Mouse (Mus musculus): ENCODE results near the gene Cisd2.

The Cisd2 gene

GRCm38 (mm10) chr3:135411824-135412223 is 11.9 kb downstream of the Cisd2 start:
- CTCF ChIA-PET: no interaction called here

- CTCF ChIA-PET: no interaction called here
Measured at GRCm38 (mm10) chr3:135411056-135411455, 12.7 kb downstream of the Cisd2 start.

DNA sequence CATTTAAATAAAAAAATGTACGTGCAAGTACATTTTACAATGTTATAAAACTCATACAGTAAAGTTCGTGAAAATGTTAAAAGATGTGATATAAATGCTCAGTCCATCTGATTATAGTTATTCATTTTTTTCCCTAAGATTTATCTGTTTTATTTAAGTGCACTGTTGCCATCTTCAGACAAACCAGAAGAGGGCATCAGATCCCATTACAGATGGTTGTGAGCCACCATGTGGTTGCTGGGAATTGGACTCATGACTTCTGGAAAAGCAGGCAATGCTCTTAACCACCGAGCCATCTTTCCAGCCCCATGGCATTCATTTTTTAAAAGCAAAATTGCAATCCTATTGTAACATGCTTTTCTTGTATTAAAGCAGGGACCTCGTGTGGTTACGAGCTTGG is 14.5 kb downstream of the Cisd2 start:
- CTCF ChIA-PET: interaction anchor here (1.0 to 1.1 kb wide), 2 partner anchors 11 to 96 kb away, joined by 4 to 12 read pairs; no protein-coding TSS in a partner anchor

DNA sequence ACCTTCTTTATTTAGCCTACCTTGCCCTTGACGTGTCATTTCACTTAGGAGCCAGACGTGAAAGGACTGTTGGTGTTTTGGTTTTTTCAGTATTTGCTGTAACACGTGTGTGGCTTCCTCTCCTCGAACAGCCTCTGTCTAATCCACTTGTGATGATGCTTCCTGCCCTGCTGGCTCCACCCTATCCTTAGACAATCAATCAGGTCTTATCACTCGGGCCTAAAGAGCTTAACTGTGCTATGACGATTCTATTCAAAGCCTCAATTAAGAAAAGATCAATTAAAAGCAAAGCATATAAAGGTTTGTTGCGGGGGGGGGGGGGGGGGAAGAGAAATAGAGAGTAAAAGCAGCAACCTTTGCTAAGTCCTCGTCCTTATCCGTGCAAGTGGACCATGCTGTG is 16.4 kb downstream of the Cisd2 start:
- CTCF ChIA-PET: no interaction called here

DNA sequence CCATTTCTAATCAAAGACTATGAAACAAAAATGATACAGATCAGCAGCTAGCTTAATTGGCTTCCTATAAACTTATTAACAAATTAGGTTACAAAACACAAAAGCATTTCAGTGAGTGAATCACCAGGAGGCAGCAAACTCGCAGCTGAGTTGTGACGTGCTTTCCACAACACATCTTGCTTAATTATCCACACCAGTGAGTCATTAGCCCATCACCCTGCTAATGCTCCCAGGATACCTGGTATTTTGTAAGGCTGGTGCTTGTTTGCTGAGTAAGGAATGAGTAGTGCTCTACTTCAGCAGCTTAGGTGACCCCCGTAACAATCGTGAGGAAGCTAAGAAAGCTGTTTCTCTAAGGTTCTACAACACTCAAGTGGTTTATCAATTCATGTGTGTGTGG is 19.1 kb downstream of the Cisd2 start:
- CTCF ChIA-PET: no interaction called here

DNA sequence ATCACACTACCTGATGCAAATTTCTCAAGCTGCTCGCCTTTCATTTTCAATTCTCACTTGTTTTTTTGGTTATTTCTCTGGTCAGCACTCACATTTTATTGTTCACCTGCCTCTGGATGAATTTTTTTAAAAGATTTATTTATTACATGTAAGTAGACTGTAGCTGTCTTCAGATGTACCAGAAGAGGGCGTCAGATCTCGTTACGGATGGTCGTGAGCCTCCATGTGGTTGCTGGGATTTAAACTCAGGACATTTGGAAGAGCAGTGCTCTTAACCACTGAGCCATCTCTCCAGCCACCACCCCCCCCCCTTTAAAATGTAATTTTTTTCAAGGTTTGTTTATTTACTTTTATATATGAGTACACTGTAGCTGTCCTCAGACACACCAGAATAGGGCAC is 19.9 kb downstream of the Cisd2 start:
- CTCF ChIA-PET: no interaction called here

GRCm38 (mm10) chr3:135403211-135403610 is 20.5 kb downstream of the Cisd2 start:
- CTCF ChIA-PET: interaction anchor here (0.6 kb wide), 1 partner anchor 213 kb away, joined by 12 read pairs; no protein-coding TSS in a partner anchor

DNA sequence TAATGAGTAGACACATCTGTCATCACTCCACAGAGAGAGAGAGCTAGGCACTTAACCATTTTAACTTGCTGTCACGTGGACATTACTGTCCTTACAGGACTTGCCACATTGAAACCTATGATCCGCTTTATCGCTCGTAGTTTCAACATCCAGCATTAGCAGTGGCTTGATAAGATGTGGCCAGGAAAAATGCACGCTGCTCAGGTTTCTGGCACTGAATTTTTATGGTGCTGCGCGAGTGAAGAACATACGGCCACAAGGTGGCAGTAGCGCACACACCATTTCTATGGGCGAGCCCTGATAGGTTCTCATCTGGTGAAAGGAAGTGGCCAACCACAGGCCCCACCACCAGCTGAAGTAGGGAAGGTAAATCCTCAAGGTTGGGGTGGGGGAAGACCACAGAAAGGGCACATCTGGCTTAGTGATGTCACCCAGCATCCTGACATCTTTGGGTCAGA is 21.5 kb downstream of the Cisd2 start:
- CTCF ChIA-PET: interaction anchor here (0.5 to 1.0 kb wide), 3 partner anchors 30 to 123 kb away, joined by 3 to 5 read pairs (median 3); no protein-coding TSS in a partner anchor

DNA sequence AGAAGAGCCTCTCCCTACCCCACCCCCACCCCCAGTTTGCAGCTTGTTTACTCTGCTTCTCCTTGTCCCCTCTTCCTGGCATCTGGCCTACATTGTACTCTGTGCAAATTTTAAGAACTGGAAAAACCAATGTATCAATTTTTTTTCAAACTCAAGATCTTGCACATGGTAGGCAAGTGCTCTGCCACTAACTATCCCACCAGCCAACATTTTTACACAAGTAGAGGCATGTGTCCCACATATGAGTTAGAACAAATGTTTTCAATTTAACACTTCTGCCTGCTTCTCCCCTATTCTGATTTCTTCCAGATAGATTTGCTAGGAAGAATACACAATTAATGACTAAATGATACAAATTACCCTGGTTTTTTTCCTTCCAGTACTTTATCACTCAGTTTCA is 26.6 kb downstream of the Cisd2 start:
- CTCF ChIA-PET: interaction anchor here (0.6 to 0.8 kb wide), 2 partner anchors 86 to 332 kb away, joined by 3 to 5 read pairs; no protein-coding TSS in a partner anchor

GRCm38 (mm10) chr3:135396081-135396480 is 27.6 kb downstream of the Cisd2 start:
- CTCF ChIA-PET: no interaction called here

DNA sequence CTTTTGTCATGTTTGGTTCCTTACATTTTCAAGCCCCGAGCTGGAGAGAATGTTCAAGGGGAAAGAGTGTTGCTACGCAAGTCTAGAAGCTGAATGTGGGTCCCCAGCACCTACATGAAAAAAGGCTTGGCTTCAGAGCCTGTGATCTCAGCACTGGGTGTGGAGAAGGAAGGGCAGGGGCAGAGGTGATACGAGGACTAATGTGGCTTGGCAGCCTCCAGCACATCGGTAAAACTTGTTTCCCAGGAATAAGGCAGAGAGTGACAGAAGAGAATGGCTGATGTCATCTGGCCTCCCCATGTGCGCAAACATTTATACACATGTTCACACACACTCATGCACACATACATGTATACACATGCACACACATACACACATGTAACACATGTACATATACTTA is 28.6 kb downstream of the Cisd2 start:
- CTCF ChIA-PET: no interaction called here

DNA sequence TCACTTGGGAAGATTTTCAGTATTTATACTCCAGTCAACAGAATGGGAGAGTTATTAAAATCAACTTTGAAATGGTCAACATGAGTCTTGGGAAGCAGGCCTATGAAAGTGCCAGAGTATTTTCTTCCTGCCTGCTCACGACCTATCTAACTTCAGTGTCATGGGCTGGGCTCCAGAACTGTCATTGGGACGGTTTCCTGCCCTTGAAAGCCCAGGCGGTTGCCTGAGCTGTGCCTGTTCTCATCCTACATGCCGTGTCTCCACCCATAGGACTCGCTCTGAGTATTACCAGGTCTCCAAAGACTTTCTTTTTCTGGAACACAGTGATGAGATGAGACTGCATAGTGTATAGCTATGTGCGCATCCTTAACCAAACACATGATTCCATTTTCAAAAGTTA is 30.5 kb downstream of the Cisd2 start:
- CTCF ChIA-PET: no interaction called here

GRCm38 (mm10) chr3:135379868-135380267 is 43.9 kb downstream of the Cisd2 start:
- CTCF ChIA-PET: no interaction called here

DNA sequence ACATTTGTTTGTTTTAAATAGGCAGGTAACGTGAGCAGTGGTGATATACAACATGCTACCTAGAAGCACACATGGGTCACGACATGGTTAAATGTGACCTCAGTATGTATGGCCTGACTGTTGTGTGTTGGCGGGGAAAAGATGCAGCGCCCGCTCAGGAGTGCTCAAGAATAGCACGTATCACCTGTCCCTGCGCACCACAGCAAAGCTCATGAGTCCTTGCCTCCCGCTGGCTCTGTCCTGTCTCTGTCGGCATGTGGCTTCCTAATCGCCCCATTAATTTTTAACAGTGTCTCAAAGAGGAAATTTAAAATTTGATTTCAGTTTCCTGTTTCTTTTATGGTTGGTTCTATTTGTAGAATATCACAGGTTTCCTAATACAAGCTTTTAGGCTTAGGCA is 46.3 kb downstream of the Cisd2 start:
- CTCF ChIA-PET: no interaction called here

GRCm38 (mm10) chr3:135375836-135376235 is 47.9 kb downstream of the Cisd2 start:
- CTCF ChIA-PET: no interaction called here

GRCm38 (mm10) chr3:135357394-135357793 is 66.3 kb downstream of the Cisd2 start:
- CTCF ChIA-PET: no interaction called here

All from spleen, embryonic (tissue).